Comparison of ENCODE assay signal across 10 mouse cellular contexts in genomic region chr7:126285293-126286211, GRCm38 (mm10). TPM values are rescaled to one million over a fixed set of nuclear protein-coding genes. Genes with fewer than 3 reads are reported as not detected.
DNase-seq lines count a peak whose midpoint lies in the region; ATAC-seq and TF ChIP-seq lines count a peak whose summit lies in the region.
"Had no signal": no experiment of that assay in that cellular context is flagged by ENCODE, and none has a peak within 500 bp of the region (broad histone marks: within the 10 kb centered on the region; RNA-seq: fewer than 3 reads in every experiment).

No protein-coding gene starts in this region.

- no peak for ATAC-seq in midbrain, postnatal 0 days (ENCODE audit: low FRiP score)
- no peak for ATAC-seq in midbrain, embryonic 14.5 days (ENCODE audit: low FRiP score, low TSS enrichment)

- H3K27ac ChIP-seq in midbrain, postnatal 0 days (ENCODE audit: low read depth, low read length): peak overlapping the region; percentile 12; the same call in 1 of the 2 replicates
- no peak overlapping the region for H3K27ac ChIP-seq in midbrain, embryonic 14.5 days (replicated peaks; ENCODE audit: low read depth, low read length)
- H3K27ac ChIP-seq: embryonic facial prominence, embryonic 13.5 days; midbrain, embryonic 12.5 days had no signal

- peaks cover 5% of the 10 kb centered on the region; the same call in 1 of the 2 replicates for H3K4me1 ChIP-seq in midbrain, postnatal 0 days (ENCODE audit: insufficient read depth, low read length)
- peaks cover 31% of the 10 kb centered on the region for H3K4me1 ChIP-seq in midbrain, embryonic 14.5 days (ENCODE audit: control insufficient read depth, insufficient read depth, low read length)

- intact Hi-C loops in gastrocnemius, postnatal 14 days (cut with DNase I; ENCODE audit: low total_unique reads): no loop called here

- no peaks in the 10 kb centered on the region for H3K9me3 ChIP-seq in midbrain, postnatal 0 days (ENCODE audit: low read length)
- H3K9me3 ChIP-seq in midbrain, embryonic 14.5 days (ENCODE audit: control insufficient read depth, low read length): no peaks in the 10 kb centered on the region
- H3K9me3 ChIP-seq: embryonic facial prominence, embryonic 13.5 days; midbrain, embryonic 12.5 days had no signal

- H3K36me3 ChIP-seq in midbrain, postnatal 0 days (ENCODE audit: insufficient read depth, low read length): peaks cover 41% of the 10 kb centered on the region
- H3K36me3 ChIP-seq in midbrain, embryonic 14.5 days (ENCODE audit: control insufficient read depth, insufficient read depth, low read length): peaks cover 82% of the 10 kb centered on the region

- no peaks in the 10 kb centered on the region for H3K27me3 ChIP-seq in midbrain, postnatal 0 days (ENCODE audit: insufficient read depth, low read length)
- no peaks in the 10 kb centered on the region for H3K27me3 ChIP-seq in midbrain, embryonic 14.5 days (ENCODE audit: control insufficient read depth, insufficient read depth, low read length)
- H3K27me3 ChIP-seq: embryonic facial prominence, embryonic 13.5 days; midbrain, embryonic 12.5 days had no signal

- TF ChIP-seq CTCF in midbrain, postnatal 0 days (IDR thresholded peaks at IDR 0.05): no peak

- no peak overlapping the region for H3K4me3 ChIP-seq in midbrain, postnatal 0 days (ENCODE audit: low read depth, low read length)
- no peak overlapping the region for H3K4me3 ChIP-seq in midbrain, embryonic 14.5 days (replicated peaks; ENCODE audit: low read depth, low read length)
- H3K4me3 ChIP-seq: embryonic facial prominence, embryonic 13.5 days; midbrain, embryonic 12.5 days had no signal

- WGBS in midbrain, postnatal 0 days: 77% methylated on average over 12 of the region's 12 CpGs
- WGBS in midbrain, embryonic 14.5 days: 83% methylated on average over 12 of the region's 12 CpGs

- no peak overlapping the region for H3K4me2 ChIP-seq in midbrain, postnatal 0 days (ENCODE audit: low read depth, low read length, poor library complexity, severe bottlenecking)
- no peak overlapping the region for H3K4me2 ChIP-seq in midbrain, embryonic 14.5 days (ENCODE audit: low read length)
- H3K4me2 ChIP-seq: embryonic facial prominence, embryonic 13.5 days; midbrain, embryonic 12.5 days had no signal

- no peak overlapping the region for H3K9ac ChIP-seq in midbrain, postnatal 0 days (replicated peaks; ENCODE audit: low read length, poor library complexity, severe bottlenecking)
- no peak overlapping the region for H3K9ac ChIP-seq in midbrain, embryonic 14.5 days (replicated peaks; ENCODE audit: low read length)
- H3K9ac ChIP-seq: embryonic facial prominence, embryonic 13.5 days; midbrain, embryonic 12.5 days had no signal

- no peak for DNase-seq in midbrain, postnatal 0 days (ENCODE audit: low spot score)
- no peak for DNase-seq in midbrain, embryonic 14.5 days
- DNase-seq in adrenal gland, postnatal 25 days: peak; percentile 62
- DNase-seq in gastrocnemius, postnatal 14 days: peak; percentile 60
- DNase-seq in kidney, postnatal 25 days: peak; percentile 66 to 77
- peak; percentile 92 for DNase-seq in lung, postnatal 25 days (ENCODE audit: low spot score)
- DNase-seq in spleen, postnatal 36 days (ENCODE audit: low spot score in 2 of 2): peak; percentile 92
- DNase-seq in embryo, embryonic 11 days: no peak

RNA-seq across cellular contexts. Expression of gene Sbk1, which starts 13.1 kb away (rescaled TPM):
- total RNA-seq in midbrain, postnatal 0 days (2014; rRNA removed): 535 and 557 TPM in 2 replicates
- 183 and 184 TPM in 2 replicates for polyA plus RNA-seq in midbrain, postnatal 0 days (2015; fragmentation: Nextera tagmentation; extraction: Ambion mirVana)
- 391 and 401 TPM in 2 replicates for polyA plus RNA-seq in midbrain, embryonic 14.5 days (2014; fragmentation: Nextera tagmentation; extraction: Ambion mirVana)
- total RNA-seq in adrenal gland, postnatal 25 days (2021): 72.1 and 102 TPM in 2 replicates
- total RNA-seq in gastrocnemius, postnatal 14 days (2021): 10 to 100 TPM; 22.4 to 35.2 TPM

Comparison
In these comparisons a context has a peak if more than half of its experiments do, and no peak if none do; other contexts are left out.
1. DNase-seq: peak in adrenal gland, postnatal 25 days (single experiment), gastrocnemius, postnatal 14 days (single experiment), kidney, postnatal 25 days (2 of 2), lung, postnatal 25 days (single experiment) and spleen, postnatal 36 days (2 of 2); none in midbrain, postnatal 0 days (single experiment), midbrain, embryonic 14.5 days (single experiment) and embryo, embryonic 11 days (single experiment).